Comparison of ENCODE assay signal across 24 mouse cellular contexts in genomic region chr8:86323823-86324222, GRCm38 (mm10).
"Had no signal": no experiment of that assay in that cellular context is flagged by ENCODE, and none has a peak within 500 bp of the region (broad histone marks: within the 10 kb centered on the region; RNA-seq: fewer than 3 reads in every experiment).

No protein-coding gene starts in this region.

- H3K9ac ChIP-seq: limb, embryonic 12.5 days; limb, embryonic 15.5 days; liver, embryonic 14.5 days; liver, postnatal 0 days; lung, embryonic 14.5 days; midbrain, embryonic 13.5 days had no signal

- H3K27ac ChIP-seq: kidney, postnatal 0 days; limb, embryonic 12.5 days; limb, embryonic 15.5 days; liver, embryonic 14.5 days had no signal

- H3K4me2 ChIP-seq: limb, embryonic 12.5 days; limb, embryonic 15.5 days; liver, embryonic 11.5 days; lung, embryonic 14.5 days; midbrain, embryonic 13.5 days had no signal

- ATAC-seq: liver, postnatal 0 days; lung, postnatal 0 days; midbrain, embryonic 13.5 days; midbrain, embryonic 16.5 days had no signal

- DNase-seq: kidney, adult 18-20 months; kidney, adult 9 months; kidney, postnatal 25 days; layer of hippocampus, adult 9-11 months; left cerebral cortex, postnatal 4 days; liver, postnatal 0 days; lung, embryonic 14.5 days; lung, postnatal 36 days; retina, postnatal 1 day; right cerebral cortex, postnatal 25 days; thymus, adult 18-20 months; thymus, postnatal 36 days had no signal

- H3K27me3 ChIP-seq: limb, embryonic 12.5 days; limb, embryonic 15.5 days; midbrain, embryonic 13.5 days had no signal

- H3K4me1 ChIP-seq: limb, embryonic 12.5 days; limb, embryonic 15.5 days; megakaryocyte, embryonic 14.5 days had no signal

- H3K36me3 ChIP-seq: limb, embryonic 12.5 days; limb, embryonic 15.5 days; midbrain, embryonic 10.5 days; midbrain, embryonic 13.5 days had no signal

- H3K9me3 ChIP-seq: limb, embryonic 12.5 days; limb, embryonic 15.5 days; midbrain, embryonic 10.5 days; midbrain, embryonic 13.5 days had no signal

- H3K4me3 ChIP-seq: layer of hippocampus, adult 2 months; limb, embryonic 12.5 days; limb, embryonic 15.5 days; megakaryocyte, embryonic 14.5 days; midbrain, embryonic 10.5 days; midbrain, embryonic 13.5 days; myocyte had no signal
